Mouse (Mus musculus) heart, embryonic 12.5 days (tissue): ENCODE measurements at regions not wholly inside any gene's neighbourhood (a gene's known extent, or its start where the extent isn't known, plus 50 kb on each side); places are given as distances from the start of the nearest gene placed in this dataset.
A peak's percentile ranks its signal among the peaks of the same experiment; 100 is the strongest.

Experiments
- ATAC-seq: fragments of 200-750 bp; cut with Nextera tagmentation; 2 replicates; pipeline ENCODE4 v1.8.0; 2017; ENCODE audit warnings: moderate TSS enrichment, moderate library complexity; ENCODE audit not compliant: insufficient number of reproducible peaks, low FRiP score
- H3K27ac ChIP-seq: fragments of 300-500 bp; sonication (generic); 2 replicates; pipeline ENCODE4 v1.5.1; 2016; ENCODE audit warnings: mild to moderate bottlenecking, moderate library complexity; ENCODE audit not compliant: poor library complexity, severe bottlenecking
- H3K27me3 ChIP-seq: fragments of 300-500 bp; sonication (generic); replicated peaks from 2 replicates; pipeline ENCODE4 v1.6.1; 2016; ENCODE audit warnings: mild to moderate bottlenecking, moderate library complexity
- H3K36me3 ChIP-seq: fragments of 300-500 bp; sonication (generic); 2 replicates; pipeline ENCODE4 v1.6.1; 2016; ENCODE audit warnings: mild to moderate bottlenecking, moderate library complexity
- H3K4me1 ChIP-seq: fragments of 300-500 bp; sonication (generic); replicated peaks from 2 replicates; pipeline ENCODE4 v1.6.1; 2016; ENCODE audit warnings: mild to moderate bottlenecking
- H3K4me2 ChIP-seq: fragments of 300-500 bp; sonication (generic); 2 replicates; pipeline ENCODE4 v1.6.1; 2016; ENCODE audit warnings: mild to moderate bottlenecking, moderate library complexity
- H3K4me3 ChIP-seq: fragments of 300-500 bp; sonication (generic); 2 replicates; pipeline ENCODE4 v1.5.1; 2016; ENCODE audit warnings: mild to moderate bottlenecking
- H3K9ac ChIP-seq: fragments of 300-500 bp; sonication (generic); 2 replicates; pipeline ENCODE4 v1.6.1; 2016; ENCODE audit warnings: mild to moderate bottlenecking, moderate library complexity
- H3K9me3 ChIP-seq: fragments of 300-500 bp; sonication (generic); replicated peaks from 2 replicates; pipeline ENCODE4 v1.6.1; 2016; ENCODE audit warnings: mild to moderate bottlenecking, moderate library complexity
- WGBS: fragments of 180-500 bp; shearing (Covaris S2); methylation state at CpG from one replicate; pipeline ENCODE4 v1.1.7; 2016; 5-methylcytosine and 5-hydroxymethylcytosine counted together

DNA sequence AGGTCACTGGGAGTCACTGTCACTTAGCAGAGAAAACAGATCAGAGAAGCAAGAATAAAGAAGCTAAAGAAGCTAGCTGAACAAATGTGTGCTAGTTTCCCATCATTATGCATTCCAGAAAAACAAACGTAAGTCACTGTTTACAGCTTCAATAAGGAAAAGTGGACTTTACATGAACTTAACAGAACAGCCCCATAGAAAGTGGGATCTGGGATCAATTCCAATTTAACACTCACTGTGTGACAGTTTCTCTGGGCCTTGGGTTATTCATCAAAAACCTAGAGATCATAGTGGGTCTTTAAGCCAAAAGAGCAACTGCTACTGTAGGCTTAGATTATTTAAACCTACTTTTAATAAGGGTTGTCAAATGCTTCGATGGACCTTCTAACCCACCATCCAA, 379.4 kb downstream of the Atp6ap1l start:
- H3K9ac ChIP-seq, result no peak overlapping the region
- H3K9me3 ChIP-seq, result no peaks in the 10 kb centered on the region
- no peak overlapping the region for H3K4me3 ChIP-seq
- H3K27ac ChIP-seq, result no peak overlapping the region
- WGBS, result 77% methylated on average over 2 of the region's 2 CpGs
- H3K27me3 ChIP-seq, result no peaks in the 10 kb centered on the region
- H3K4me1 ChIP-seq, result peaks cover 12% of the 10 kb centered on the region
- H3K36me3 ChIP-seq, result no peaks in the 10 kb centered on the region
- H3K4me2 ChIP-seq, result no peak overlapping the region
- ATAC-seq, result no peak

DNA sequence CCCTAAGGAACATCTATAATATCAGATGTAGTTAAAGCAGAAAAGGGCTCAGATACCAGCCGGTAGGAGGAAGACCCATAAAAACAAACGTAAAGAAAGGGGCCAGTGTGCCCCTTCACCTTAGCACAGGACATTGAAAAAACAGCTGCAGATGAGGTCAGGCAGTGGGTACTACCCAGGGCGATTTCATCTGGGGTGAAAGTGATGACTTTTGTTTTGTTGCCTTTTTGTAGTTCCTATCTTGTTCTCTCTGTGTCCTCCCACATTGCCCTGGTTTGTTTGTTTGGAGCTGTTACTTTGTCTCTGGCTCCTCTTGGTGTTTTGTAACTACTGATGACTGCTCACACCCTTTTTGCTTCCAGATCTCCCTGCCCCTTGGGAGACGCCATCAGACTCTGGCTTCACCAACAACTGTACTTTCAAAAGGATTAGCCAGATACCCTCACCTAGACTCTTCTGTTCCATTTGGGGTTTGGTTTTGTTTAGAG, 383.4 kb downstream of the Atp6ap1l start:
- ATAC-seq, result no peak
- H3K36me3 ChIP-seq, result no peaks in the 10 kb centered on the region
- 31% methylated on average over 4 of the region's 4 CpGs for WGBS
- H3K4me3 ChIP-seq, result no peak overlapping the region
- no peaks in the 10 kb centered on the region for H3K9me3 ChIP-seq
- H3K27ac ChIP-seq, result peak overlapping the region; percentile 62; the same call in 1 of the 2 replicates
- no peak overlapping the region for H3K9ac ChIP-seq
- H3K27me3 ChIP-seq, result no peaks in the 10 kb centered on the region
- H3K4me1 ChIP-seq, result peaks cover 18% of the 10 kb centered on the region
- H3K4me2 ChIP-seq, result no peak overlapping the region

DNA sequence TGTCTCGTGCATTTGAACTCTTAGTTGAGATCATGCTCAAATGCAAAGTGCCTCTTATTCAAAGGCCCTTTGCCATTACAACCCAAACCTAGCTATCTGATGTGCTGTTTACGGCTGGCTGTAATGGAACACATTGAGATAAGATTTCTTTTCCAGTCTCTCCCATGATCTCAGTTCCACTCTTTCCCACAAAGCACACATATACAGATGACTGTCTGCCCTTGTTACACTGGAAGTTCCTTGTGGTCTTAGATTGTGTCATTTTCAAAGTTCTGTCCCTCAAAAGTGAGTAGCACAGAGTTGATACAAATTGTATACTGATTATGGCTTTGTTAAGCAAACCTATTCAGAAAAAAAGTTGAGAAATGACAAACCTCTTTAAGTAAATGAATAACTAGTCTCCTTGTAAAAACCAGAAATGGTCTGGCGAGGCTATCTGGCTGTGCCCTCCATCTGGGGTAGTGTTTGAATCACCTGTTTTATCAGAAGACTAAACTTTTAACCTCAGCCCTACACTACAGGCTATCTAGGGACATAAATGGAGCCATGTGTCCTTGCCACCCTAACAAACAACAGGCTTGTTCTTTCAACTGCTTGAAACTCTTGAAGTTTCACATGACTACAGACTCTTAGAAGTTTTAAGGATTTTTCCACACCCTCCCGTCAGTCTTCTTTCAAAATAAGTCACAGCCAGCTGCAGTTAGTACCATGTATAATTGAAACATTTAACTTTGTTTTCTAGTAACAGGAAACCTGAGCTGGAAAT, 384.0 kb downstream of the Atp6ap1l start:
- no peak overlapping the region for H3K4me2 ChIP-seq
- no peaks in the 10 kb centered on the region for H3K36me3 ChIP-seq
- no peak; the same call in 1 of the 2 replicates for ATAC-seq
- no peak overlapping the region for H3K9ac ChIP-seq
- H3K27ac ChIP-seq, result peak overlapping the region; percentile 62; the same call in 1 of the 2 replicates
- 29% methylated on average over 4 of the region's 4 CpGs for WGBS
- no peak overlapping the region for H3K4me3 ChIP-seq
- no peaks in the 10 kb centered on the region for H3K27me3 ChIP-seq
- H3K9me3 ChIP-seq, result no peaks in the 10 kb centered on the region
- peaks cover 19% of the 10 kb centered on the region for H3K4me1 ChIP-seq

DNA sequence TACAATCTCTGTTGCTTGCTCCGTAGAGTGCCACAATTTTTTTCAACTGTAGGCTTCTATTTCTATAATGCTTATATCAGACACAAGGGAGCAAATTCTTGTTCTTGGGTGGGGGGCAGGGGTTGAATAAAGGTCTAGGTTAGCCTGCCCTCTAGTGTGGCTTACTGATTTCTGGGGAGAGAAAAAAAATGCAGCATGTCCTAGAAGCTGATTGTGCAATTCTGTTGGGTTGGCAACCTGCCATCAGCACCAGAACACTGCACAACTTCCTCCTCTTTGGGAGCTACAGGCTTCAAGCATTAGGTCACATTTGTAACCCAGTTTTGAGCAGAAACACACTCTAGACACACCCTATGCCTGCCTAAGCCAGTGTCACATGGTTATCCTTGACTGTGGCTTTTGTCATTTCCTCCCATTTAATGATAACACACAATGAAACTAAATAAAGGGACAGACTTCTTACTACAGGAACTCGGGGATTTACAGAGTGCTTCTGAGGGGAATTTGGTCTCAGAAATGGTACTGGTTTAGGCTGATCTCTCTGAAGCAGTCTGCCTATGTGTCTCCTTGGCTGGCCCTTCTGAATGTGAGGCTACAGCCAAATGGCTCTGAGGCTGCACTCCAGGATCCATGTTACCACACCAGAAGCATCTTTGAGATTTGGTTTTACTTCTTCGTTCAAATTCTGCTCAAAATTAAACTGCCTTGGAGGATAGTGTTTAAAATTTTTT, 389.2 kb downstream of the Atp6ap1l start:
- Histone ChIP-seq H3K27ac (peak overlapping the region; percentile 95), H3K27me3 (no peaks in the 10 kb centered on the region), H3K9me3 (no peaks in the 10 kb centered on the region), H3K36me3 (no peaks in the 10 kb centered on the region), H3K9ac (no peak overlapping the region), H3K4me1 (peaks cover 11% of the 10 kb centered on the region; the same call in 1 of the 2 replicates), H3K4me3 (no peak overlapping the region), H3K4me2 (no peak overlapping the region)
- ATAC-seq, result peak; percentile 97
- WGBS, result 32% methylated on average over 3 of the region's 3 CpGs

DNA sequence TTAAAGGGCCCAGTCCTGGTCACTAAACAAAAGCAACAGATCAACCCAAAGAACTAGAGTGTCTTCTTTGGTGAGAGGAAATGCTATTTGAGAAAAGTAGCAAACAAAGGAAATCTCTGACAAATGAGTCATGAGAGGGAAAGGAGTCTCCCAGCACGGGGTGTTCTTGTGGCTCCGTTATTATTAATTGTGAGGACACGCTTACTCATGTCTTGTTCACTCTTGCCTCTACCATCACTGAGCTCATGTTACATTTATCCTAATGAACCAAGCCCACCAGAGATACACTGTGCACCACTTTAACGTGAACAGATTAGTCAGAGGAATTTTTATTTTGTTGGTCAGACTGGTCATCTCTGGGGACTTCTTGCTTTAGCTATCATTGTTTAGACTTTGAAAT, 391.3 kb downstream of the Atp6ap1l start:
- H3K27ac ChIP-seq, result no peak overlapping the region
- H3K4me1 ChIP-seq, result peaks cover 10% of the 10 kb centered on the region; the same call in 1 of the 2 replicates
- no peaks in the 10 kb centered on the region for H3K9me3 ChIP-seq
- no peak overlapping the region for H3K4me2 ChIP-seq
- WGBS, result 71% methylated on average over 4 of the region's 4 CpGs
- H3K9ac ChIP-seq, result no peak overlapping the region
- ATAC-seq, result no peak
- H3K4me3 ChIP-seq, result no peak overlapping the region
- H3K27me3 ChIP-seq, result no peaks in the 10 kb centered on the region
- H3K36me3 ChIP-seq, result no peaks in the 10 kb centered on the region

DNA sequence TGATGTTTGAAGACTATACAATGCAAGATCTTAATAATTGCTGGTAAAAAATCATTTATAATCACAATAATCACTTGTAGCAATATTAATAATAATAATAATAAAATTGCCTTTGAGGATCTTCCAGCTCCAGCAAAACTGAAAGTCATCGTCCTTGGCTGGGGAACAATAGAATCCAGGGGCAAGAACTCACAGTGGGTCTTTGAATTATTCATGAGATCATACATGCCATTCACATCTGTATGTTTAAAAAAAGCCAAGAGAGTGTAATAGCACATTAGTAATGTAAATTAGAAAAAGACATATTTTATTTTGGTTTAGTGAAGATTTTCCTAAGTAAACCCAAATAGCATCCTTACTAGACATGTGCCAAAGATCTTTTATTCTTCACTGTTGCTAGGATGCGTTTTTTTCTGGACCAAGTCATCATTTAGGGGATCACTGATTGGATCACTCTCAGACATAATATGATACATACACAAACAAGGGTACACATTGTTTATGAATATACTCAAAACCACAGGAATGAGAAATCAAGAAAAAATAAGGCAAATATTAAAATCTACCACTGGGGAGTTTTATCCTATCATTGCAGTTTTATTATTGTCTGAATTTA, 392.3 kb downstream of the Atp6ap1l start:
- no peak overlapping the region for H3K4me2 ChIP-seq
- ATAC-seq, result no peak
- H3K4me1 ChIP-seq, result peaks cover 10% of the 10 kb centered on the region; the same call in 1 of the 2 replicates
- no peak overlapping the region for H3K9ac ChIP-seq
- H3K27ac ChIP-seq, result no peak overlapping the region
- no peaks in the 10 kb centered on the region for H3K36me3 ChIP-seq
- H3K27me3 ChIP-seq, result no peaks in the 10 kb centered on the region
- WGBS, result 84% methylated on average over 2 of the region's 2 CpGs
- no peak overlapping the region for H3K4me3 ChIP-seq
- H3K9me3 ChIP-seq, result no peaks in the 10 kb centered on the region

DNA sequence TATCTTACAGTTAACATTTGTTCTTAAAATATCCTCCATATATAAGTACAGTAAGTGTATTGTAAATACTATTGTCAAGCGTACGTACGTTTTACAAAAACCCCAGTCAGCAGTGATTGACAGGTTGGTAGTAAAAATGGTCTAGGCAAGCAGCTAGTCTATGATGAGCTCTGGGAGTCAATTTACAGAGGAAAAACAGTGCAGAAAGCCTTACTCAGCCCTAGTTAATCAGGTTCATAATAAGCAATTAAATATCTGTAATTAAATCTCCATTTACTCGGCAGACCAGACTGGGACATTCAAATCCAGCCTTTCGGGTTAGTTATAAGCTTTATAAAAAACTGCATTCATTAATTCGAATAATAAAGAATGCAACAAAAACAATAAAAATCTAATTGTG, 394.7 kb downstream of the Atp6ap1l start:
- ATAC-seq, result no peak
- no peak overlapping the region for H3K4me3 ChIP-seq
- no peaks in the 10 kb centered on the region for H3K36me3 ChIP-seq
- no peaks in the 10 kb centered on the region for H3K9me3 ChIP-seq
- H3K27me3 ChIP-seq, result no peaks in the 10 kb centered on the region
- WGBS, result 81% methylated on average over 6 of the region's 6 CpGs
- H3K27ac ChIP-seq, result no peak overlapping the region
- no peak overlapping the region for H3K9ac ChIP-seq
- no peaks in the 10 kb centered on the region for H3K4me1 ChIP-seq
- H3K4me2 ChIP-seq, result no peak overlapping the region

DNA sequence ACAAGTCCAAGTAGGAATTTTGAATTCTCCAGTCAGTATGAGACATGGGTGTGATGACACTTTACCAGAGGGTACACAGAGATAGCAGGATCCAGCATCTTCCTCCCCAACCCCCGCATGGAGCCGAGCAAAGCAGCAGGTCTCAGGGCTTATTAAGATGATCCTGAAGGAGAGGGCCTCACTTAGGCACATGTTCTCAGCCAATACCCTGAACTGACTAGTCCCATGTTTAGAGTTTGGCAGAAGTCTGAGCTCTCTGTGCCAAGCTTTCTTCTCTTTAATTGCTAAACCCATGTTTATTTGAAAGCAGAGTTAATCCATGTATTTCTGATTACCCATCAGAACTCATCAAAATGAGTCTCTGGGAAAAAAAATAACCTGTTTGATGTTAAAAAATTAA, 402.0 kb downstream of the Atp6ap1l start:
- Histone ChIP-seq H3K9me3 (no peaks in the 10 kb centered on the region), H3K4me2 (no peak overlapping the region), H3K27ac (no peak overlapping the region), H3K4me1 (peaks cover 5% of the 10 kb centered on the region), H3K27me3 (no peaks in the 10 kb centered on the region), H3K9ac (no peak overlapping the region), H3K4me3 (no peak overlapping the region), H3K36me3 (no peaks in the 10 kb centered on the region)
- no peak for ATAC-seq
- WGBS, result 78% methylated on average over 2 of the region's 2 CpGs

DNA sequence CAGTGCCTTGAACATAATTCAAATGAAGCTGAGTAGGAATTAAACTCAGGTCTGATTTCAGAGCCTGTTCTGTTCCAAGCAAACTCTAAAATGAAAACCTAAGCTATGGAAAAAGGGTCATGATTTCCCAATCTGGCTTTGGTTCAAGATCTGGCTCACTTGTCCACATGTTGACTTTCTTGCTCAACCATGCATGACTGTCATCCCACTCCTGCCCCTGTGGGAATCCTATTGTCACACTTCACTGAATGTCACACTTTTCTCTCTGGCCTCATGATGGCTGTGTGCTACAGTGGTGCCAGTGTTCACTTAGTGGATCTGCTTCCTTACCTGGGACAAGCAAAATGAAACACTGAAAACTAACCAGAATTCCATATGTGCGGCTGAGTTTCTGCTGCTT, 403.0 kb downstream of the Atp6ap1l start:
- 85% methylated on average over 1 of the region's 1 CpGs for WGBS
- no peak overlapping the region for H3K4me2 ChIP-seq
- no peaks in the 10 kb centered on the region for H3K27me3 ChIP-seq
- H3K4me3 ChIP-seq, result no peak overlapping the region
- ATAC-seq, result no peak
- H3K4me1 ChIP-seq, result peaks cover 5% of the 10 kb centered on the region
- no peak overlapping the region for H3K9ac ChIP-seq
- no peaks in the 10 kb centered on the region for H3K9me3 ChIP-seq
- no peaks in the 10 kb centered on the region for H3K36me3 ChIP-seq
- no peak overlapping the region for H3K27ac ChIP-seq

DNA sequence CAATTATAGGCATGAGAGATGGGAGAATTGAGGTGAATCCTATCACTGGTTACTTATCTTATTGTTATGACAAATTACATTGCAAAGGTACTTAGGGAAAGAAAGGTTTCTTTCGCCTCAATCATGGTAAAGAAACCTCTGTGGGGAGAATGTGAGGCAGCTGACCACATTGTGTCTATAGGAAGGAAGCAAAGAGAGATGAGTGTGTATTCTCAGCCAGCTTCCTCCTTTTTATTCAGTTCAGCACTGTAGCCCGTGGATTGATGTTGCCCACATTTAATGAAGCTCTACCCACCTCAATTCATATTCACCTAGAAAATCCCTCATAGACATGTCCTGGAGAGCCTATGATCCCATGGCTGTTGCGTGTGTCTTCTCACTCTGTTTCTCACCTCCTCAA, 406.2 kb downstream of the Atp6ap1l start:
- no peaks in the 10 kb centered on the region for H3K36me3 ChIP-seq
- H3K27ac ChIP-seq, result no peak overlapping the region
- no peak overlapping the region for H3K9ac ChIP-seq
- no peak for ATAC-seq
- no peak overlapping the region for H3K4me2 ChIP-seq
- no peaks in the 10 kb centered on the region for H3K4me1 ChIP-seq
- no peaks in the 10 kb centered on the region for H3K9me3 ChIP-seq
- H3K27me3 ChIP-seq, result no peaks in the 10 kb centered on the region
- WGBS, result 82% methylated on average over 3 of the region's 3 CpGs
- no peak overlapping the region for H3K4me3 ChIP-seq

DNA sequence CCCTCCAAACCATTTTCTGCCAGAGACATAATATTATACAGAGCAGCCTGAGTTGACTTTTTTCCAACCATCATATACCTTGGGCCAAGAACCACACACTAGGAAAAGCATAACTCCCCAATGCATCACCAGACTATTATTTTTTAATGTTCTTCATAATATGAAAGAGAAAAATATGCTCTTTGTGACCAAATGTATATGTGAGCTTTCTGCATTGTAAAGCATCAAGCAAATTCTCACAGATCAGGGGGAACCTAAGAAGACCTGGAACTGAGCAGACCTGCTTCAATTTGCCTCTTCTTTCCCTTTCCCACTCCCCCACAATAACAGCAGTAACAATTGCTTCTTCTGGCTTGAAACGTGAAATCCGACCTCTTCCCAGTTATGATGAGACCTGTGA, 407.6 kb downstream of the Atp6ap1l start:
- Histone ChIP-seq H3K4me1 (no peaks in the 10 kb centered on the region), H3K4me3 (no peak overlapping the region), H3K36me3 (no peaks in the 10 kb centered on the region), H3K27me3 (no peaks in the 10 kb centered on the region), H3K4me2 (no peak overlapping the region), H3K9ac (no peak overlapping the region), H3K27ac (no peak overlapping the region), H3K9me3 (no peaks in the 10 kb centered on the region)
- no peak for ATAC-seq
- WGBS, result 68% methylated on average over 2 of the region's 2 CpGs
